In genomic region chr5:13557257-13557656, GRCm38 (mm10) we compare ENCODE assay signal across 34 mouse cellular contexts.
"Had no signal": no experiment of that assay in that cellular context is flagged by ENCODE, and none has a peak within 500 bp of the region (broad histone marks: within the 10 kb centered on the region; RNA-seq: fewer than 3 reads in every experiment).

No protein-coding gene starts in this region.

- H3K27ac ChIP-seq: heart, embryonic 13.5 days; heart, embryonic 15.5 days; hindbrain, embryonic 10.5 days; hindbrain, embryonic 12.5 days; hindbrain, embryonic 13.5 days; hindbrain, embryonic 14.5 days; hindbrain, embryonic 15.5 days; hindbrain, postnatal 0 days; intestine, embryonic 15.5 days; kidney, embryonic 15.5 days; kidney, postnatal 0 days; layer of hippocampus, adult 2 months; left cerebral cortex, adult 2 months had no signal

- H3K4me3 ChIP-seq: heart, embryonic 12.5 days; heart, embryonic 13.5 days; heart, embryonic 15.5 days; hindbrain, embryonic 10.5 days; hindbrain, embryonic 12.5 days; hindbrain, embryonic 13.5 days; hindbrain, embryonic 15.5 days; intestine, embryonic 15.5 days; kidney, embryonic 15.5 days; layer of hippocampus, adult 2 months; left cerebral cortex, adult 2 months had no signal

- H3K4me2 ChIP-seq: heart, embryonic 12.5 days; heart, embryonic 13.5 days; heart, embryonic 15.5 days; hindbrain, embryonic 12.5 days; hindbrain, embryonic 13.5 days; hindbrain, embryonic 14.5 days; hindbrain, embryonic 15.5 days; intestine, embryonic 15.5 days; kidney, embryonic 15.5 days had no signal

- ATAC-seq: hindbrain, embryonic 16.5 days; hindbrain, postnatal 0 days; inflammation-experienced regulatory T-cells, adult 6 months; intestine, embryonic 15.5 days; intestine, embryonic 16.5 days; intestine, postnatal 0 days had no signal

- H3K4me1 ChIP-seq: heart, embryonic 12.5 days; heart, embryonic 13.5 days; heart, embryonic 15.5 days; hindbrain, embryonic 10.5 days; hindbrain, embryonic 12.5 days; hindbrain, embryonic 13.5 days; hindbrain, embryonic 15.5 days; intestine, embryonic 15.5 days; kidney, embryonic 15.5 days had no signal

- DNase-seq: heart, postnatal 10 days; heart, postnatal 14 days; heart, postnatal 36 days; heart, postnatal 4 days; kidney, adult 11 months; kidney, adult 18-20 months; kidney, adult 2 months; kidney, adult 8-10 months; kidney, adult 9 months; kidney, postnatal 10 days; kidney, postnatal 14 days; kidney, postnatal 25 days; kidney, postnatal 36 days; kidney, postnatal 4 days; layer of hippocampus, adult 9-11 months; layer of hippocampus, postnatal 36 days had no signal

- H3K36me3 ChIP-seq: heart, embryonic 12.5 days; heart, embryonic 13.5 days; heart, embryonic 15.5 days; hindbrain, embryonic 10.5 days; hindbrain, embryonic 12.5 days; hindbrain, embryonic 13.5 days; hindbrain, embryonic 15.5 days; intestine, embryonic 15.5 days; kidney, embryonic 15.5 days had no signal

- H3K9me3 ChIP-seq: heart, embryonic 12.5 days; heart, embryonic 13.5 days; heart, embryonic 15.5 days; hindbrain, embryonic 10.5 days; hindbrain, embryonic 12.5 days; hindbrain, embryonic 13.5 days; hindbrain, embryonic 15.5 days; intestine, embryonic 15.5 days; kidney, embryonic 15.5 days had no signal

- H3K9ac ChIP-seq: heart, embryonic 12.5 days; heart, embryonic 13.5 days; heart, embryonic 15.5 days; hindbrain, embryonic 12.5 days; hindbrain, embryonic 13.5 days; hindbrain, embryonic 14.5 days; hindbrain, embryonic 15.5 days; intestine, embryonic 15.5 days; kidney, embryonic 15.5 days had no signal

- H3K27me3 ChIP-seq: heart, embryonic 12.5 days; heart, embryonic 13.5 days; heart, embryonic 15.5 days; hindbrain, embryonic 12.5 days; hindbrain, embryonic 13.5 days; hindbrain, embryonic 15.5 days; intestine, embryonic 15.5 days; kidney, embryonic 15.5 days had no signal
